Mouse (Mus musculus): ENCODE measurements around the gene Pwwp2a.

Gene Pwwp2a

DNA sequence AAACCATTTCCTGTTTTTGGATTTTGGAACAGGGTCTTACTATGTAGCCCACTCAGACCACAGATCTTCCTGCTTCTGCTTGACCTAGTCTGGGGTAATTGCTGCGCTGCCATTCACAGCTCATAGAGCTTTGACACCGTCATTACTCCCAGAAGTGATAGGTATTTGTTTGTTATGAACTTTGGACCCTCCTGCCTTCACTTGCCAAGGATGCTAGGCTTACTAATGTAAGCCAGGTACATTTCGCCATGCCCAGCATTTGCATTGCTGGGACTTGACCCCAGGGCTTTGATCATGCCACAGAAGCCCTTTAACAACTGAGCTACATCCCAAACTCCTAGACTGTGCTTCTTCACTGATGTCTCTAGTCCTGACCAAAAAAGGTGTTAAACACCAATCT lies 18.5 kb downstream of the Pwwp2a start:
- CTCF ChIA-PET = no interaction called here

DNA sequence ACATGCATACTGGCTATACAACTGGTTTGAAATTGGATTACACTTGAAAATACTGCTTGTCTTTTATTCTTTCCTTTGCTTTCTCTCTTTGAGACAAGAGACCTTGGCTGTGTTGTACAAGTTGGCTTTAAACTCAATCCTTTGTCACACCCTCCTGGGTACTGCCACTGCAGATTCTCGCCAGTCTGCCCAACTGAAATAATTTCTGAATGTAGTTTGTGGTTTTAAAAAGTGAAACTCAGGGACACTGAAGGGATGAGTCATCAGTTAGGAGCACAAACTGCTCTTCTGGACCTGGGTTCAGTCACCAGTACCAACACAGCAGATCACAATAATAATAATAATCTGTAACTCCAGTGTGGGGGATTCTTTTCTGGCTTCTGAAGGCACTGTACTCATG lies 21.8 kb downstream of the Pwwp2a start:
- CTCF ChIA-PET = no interaction called here
- POLR2A ChIA-PET = interaction anchor here in 1 of 4 experiments (1.2 to 4.5 kb wide), 3 partner anchors 7 to 21 kb away, joined by 4 to 29 read pairs (median 6); partner anchors contain the start of gene Pwwp2a

More for the DNA sequence above, 18.5 kb downstream of the Pwwp2a start:
- POLR2A ChIA-PET = interaction anchor here in 3 of 4 experiments (0.7 to 7.4 kb wide), 12 partner anchors 9 to 274 kb away, joined by 3 to 118 read pairs (median 4); partner anchors contain the start of genes Pttg1 (in 1 of the 3), Pwwp2a (in 1 of the 3) and Ttc1 (in 1 of the 3)

DNA sequence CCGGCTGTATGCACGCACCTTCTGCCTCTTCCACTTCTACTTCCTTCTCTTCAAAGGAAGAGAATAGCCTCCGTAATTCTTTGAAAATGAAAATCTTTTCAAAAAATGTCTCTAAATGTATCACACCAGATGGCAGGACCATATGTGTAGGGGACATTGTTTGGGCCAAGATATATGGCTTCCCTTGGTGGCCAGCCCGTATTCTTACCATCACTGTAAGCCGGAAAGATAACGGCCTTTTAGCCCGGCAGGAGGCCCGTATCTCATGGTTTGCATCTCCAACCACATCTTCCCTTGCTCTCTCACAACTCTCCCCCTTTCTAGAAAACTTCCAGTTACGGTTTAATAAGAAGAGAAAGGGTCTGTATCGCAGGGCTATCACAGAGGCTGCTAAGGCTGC lies 24.0 kb downstream of the Pwwp2a start:
- ChIA-PET CTCF (interaction anchor here in 2 of 4 experiments (0.7 to 1.4 kb wide), 2 partner anchors 92 to 189 kb away, joined by 3 read pairs; no protein-coding TSS in a partner anchor), POLR2A (interaction anchor here in 3 of 4 experiments (0.6 to 13.6 kb wide), 11 partner anchors 9 to 160 kb away, joined by 3 to 146 read pairs (median 4); no protein-coding TSS in a partner anchor)

DNA sequence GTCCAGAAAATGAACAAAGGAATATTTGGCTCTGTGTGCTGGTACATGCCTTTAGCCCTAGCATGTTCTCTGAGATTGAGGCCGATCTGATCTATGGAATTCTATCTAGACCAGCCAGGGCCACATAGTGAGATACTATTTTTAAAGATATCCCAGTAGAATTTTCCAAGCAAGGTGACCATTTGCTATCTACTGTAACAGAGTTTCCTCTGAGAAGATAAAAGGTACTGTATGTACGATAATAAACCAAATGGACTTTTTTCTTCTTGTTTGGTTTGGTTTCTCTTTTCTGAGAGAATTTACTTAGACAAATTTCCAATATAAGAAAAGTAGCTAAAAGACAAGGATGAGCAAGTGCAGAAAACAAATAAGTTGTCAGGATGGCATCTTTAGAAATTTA lies 26.6 kb downstream of the Pwwp2a start:
- POLR2A ChIA-PET = interaction anchor here in 2 of 4 experiments (1.2 to 13.6 kb wide), 5 partner anchors 8 to 82 kb away, joined by 3 to 146 read pairs (median 6); no protein-coding TSS in a partner anchor
- CTCF ChIA-PET = no interaction called here

DNA sequence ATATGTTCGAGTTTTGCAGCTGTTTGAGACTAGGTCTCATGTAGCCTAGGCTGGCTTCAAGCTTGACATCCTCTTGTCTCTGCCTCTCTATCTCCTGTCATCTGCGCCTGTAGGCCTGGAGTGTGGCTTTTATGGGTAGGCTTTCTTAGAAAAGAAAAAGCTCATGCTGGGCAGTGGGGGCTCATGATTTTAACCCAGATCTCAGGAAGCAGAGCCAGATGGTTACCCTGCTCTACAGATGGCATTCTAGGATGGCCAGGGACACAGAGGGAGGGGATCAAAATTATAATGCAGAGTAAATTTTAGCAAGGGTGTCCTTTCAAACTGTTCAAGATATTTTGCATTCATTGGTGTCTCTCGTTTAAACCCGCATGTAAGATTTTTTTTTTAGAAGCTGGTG lies 30.4 kb downstream of the Pwwp2a start:
- ChIA-PET CTCF (interaction anchor here in 1 of 4 experiments (0.6 kb wide), 1 partner anchor 69 kb away, joined by 3 read pairs; no protein-coding TSS in a partner anchor), POLR2A (interaction anchor here in 3 of 4 experiments (0.5 to 13.6 kb wide), 10 partner anchors 12 to 72 kb away, joined by 3 to 146 read pairs (median 4); partner anchors contain the start of gene Ttc1 (in 1 of the 3))

DNA sequence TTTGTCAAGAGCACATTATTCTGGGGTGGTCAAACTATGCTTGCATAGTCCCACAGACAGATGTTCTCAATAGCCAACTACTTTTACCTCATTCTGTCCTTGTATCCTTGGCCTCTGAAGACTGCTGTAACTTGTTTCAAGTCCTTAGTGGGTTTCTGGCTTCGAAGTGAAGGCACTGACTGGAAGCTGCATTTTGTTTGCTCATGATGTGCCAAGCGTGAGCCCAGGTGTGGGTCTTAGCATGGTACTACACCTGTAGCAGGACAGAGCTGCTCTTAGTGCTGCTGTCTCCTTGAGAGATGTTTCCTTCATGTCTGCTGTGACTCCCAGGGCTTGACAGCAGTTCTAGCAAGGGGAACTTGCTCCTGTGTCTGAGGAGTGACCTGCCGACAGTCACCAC lies 41.6 kb downstream of the Pwwp2a start:
- POLR2A ChIA-PET = interaction anchor here in 3 of 4 experiments (0.9 to 14.8 kb wide), 13 partner anchors 8 to 228 kb away, joined by 3 to 146 read pairs (median 4); partner anchors contain the start of gene Ttc1 (in 1 of the 3)
- CTCF ChIA-PET = interaction anchor here in 1 of 4 experiments (0.7 kb wide), 1 partner anchor 32 kb away, joined by 4 read pairs; no protein-coding TSS in a partner anchor

DNA sequence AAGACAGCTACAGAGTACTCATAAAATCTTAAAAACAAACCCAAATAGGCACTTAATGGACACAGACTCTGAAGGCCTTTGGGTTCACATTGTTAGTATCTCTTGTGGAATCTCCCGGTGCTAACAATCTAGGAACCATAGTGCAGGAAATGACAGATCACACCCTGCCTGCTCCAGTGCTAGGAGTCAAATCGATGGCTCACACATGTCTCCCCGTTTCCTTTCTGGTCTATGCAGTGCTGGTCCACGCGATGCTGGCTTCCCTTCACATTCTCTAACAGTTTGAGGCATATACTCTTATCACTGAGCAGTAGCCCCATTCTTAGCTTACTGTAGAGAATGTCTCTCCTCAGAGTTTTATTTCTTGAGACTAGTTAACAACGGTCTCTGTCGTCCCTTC lies 46.0 kb downstream of the Pwwp2a start:
- CTCF ChIA-PET = interaction anchor here in 1 of 4 experiments (0.9 kb wide), 1 partner anchor 83 kb away, joined by 5 read pairs; no protein-coding TSS in a partner anchor

DNA sequence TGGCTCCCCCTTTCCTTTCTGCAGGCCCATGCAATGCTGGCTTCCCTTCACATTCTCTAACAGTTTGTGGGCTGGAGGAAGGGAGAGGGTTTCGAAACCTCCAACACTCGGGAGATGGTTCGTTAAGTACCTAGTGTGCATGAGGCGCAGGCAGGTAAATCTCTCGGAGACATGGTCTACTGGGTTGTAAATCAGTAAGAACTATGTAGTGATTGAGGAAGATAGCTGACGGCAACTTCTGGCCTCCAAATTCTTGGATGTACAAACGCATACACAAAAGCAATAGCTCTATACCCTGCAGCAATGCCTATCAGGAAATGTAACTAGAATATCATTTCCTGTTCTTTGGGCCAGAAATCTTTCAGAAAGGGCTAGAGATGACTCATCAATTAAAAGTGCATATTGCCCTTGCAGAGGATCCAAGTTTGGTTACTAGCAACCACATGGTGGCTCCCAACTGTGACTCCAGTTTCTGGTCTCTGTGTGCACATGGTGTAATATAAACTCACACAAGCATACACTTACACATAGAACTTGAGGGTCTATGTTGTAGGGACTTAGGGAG lies 47.0 kb downstream of the Pwwp2a start:
- ChIA-PET POLR2A (interaction anchor here in 3 of 4 experiments (0.8 to 14.8 kb wide), 10 partner anchors 10 to 135 kb away, joined by 3 to 146 read pairs (median 4); partner anchors contain the start of gene Ttc1 (in 3 of the 3)), CTCF (interaction anchor here in 1 of 4 experiments (0.6 kb wide), 1 partner anchor 27 kb away, joined by 10 read pairs; no protein-coding TSS in a partner anchor)

More for the DNA sequence above, 46.0 kb downstream of the Pwwp2a start:
- POLR2A ChIA-PET = interaction anchor here in 3 of 4 experiments (0.6 to 14.8 kb wide), 13 partner anchors 9 to 1177 kb away, joined by 3 to 146 read pairs (median 3); partner anchors contain the start of genes Pwwp2a (in 1 of the 3) and Ttc1 (in 1 of the 3)

DNA sequence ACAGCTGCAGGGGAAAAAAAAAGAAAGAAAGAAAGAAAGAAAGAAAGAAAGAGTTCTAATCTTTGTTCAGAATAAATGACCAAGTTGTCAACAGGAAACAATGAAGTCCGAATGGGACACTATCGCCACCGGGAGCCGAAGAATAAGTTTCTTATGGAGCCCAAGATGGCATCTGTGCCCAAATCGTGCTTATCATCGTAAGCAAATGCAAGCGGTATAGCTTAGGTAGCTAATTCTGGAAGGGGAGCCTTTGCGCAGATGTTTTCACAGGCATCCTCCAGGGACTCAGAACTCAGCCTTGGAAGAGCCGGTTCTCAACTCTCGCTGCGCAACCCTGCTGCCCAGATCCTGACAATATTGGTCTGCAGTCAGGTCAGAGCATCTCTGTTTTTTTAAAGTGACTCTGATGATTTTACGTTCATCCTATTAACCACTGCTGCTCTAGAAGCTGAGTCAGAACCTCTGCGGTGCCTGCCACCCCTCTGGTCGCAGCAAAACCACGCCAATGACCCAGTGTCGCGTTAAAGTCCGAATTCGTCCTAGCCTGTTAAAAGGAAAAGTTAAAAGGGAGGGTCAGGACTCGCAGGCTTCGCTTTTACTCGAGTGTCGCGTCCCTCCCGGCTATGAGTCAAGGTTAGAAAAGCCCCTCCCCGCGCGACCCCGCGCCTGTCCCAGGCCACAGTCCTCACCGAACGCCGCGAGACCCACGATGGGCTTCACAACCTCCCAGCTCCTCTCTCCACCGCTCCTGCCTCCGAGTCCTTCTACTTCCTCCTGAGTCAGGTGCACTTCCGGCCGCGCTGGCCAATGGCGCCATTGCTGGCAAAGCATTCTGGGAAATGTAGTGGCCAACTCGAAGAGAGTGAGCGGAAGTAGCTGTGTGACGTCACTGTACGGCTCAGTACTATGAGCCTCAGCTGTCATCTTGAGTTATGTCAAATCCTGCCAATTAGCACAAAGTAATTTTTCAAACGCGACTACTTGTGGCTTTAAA lies 65.7 kb downstream of the Pwwp2a start, which contains the start of gene Ttc1:
Gene Ttc1, minus strand, starts transcription at position 776 of the 994 bp plus-strand sequence.
- CTCF ChIA-PET = interaction anchor here in 2 of 4 experiments (0.6 to 1.1 kb wide), 4 partner anchors 19 to 633 kb away, joined by 3 to 5 read pairs (median 4); no protein-coding TSS in a partner anchor
- POLR2A ChIA-PET = interaction anchor here (0.6 to 2.3 kb wide), 45 partner anchors 9 to 770 kb away, joined by 3 to 15 read pairs (median 4); partner anchors contain the start of genes Pttg1 (in 1 of the 4), Pwwp2a (in 1 of the 4) and Ublcp1 (in 1 of the 4)

DNA sequence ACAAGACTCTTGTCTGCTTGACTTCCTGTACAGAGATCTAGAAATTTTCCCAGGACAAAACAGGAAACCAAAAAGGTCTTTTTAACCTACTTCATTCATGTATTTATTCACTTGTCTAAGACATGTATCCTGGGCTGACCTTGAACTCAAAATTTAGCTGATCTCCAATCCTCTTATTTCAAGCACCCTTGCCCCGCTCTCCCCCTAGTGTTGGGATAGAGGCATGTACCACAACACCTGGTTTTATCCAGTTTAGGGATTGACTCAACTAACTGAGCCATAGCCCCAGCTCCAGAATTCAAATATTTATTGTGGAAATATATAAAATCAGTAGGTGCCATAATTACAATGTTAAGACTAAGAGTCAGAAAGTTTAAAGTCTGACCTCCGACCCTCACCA lies 69.7 kb downstream of the Pwwp2a start:
- CTCF ChIA-PET = interaction anchor here in 2 of 4 experiments (0.6 to 1.0 kb wide), 3 partner anchors 147 to 235 kb away, joined by 3 to 5 read pairs (median 3); no protein-coding TSS in a partner anchor
- POLR2A ChIA-PET = interaction anchor here in 2 of 4 experiments (0.6 to 1.0 kb wide), 2 partner anchors 10 to 259 kb away, joined by 3 to 4 read pairs; no protein-coding TSS in a partner anchor

DNA sequence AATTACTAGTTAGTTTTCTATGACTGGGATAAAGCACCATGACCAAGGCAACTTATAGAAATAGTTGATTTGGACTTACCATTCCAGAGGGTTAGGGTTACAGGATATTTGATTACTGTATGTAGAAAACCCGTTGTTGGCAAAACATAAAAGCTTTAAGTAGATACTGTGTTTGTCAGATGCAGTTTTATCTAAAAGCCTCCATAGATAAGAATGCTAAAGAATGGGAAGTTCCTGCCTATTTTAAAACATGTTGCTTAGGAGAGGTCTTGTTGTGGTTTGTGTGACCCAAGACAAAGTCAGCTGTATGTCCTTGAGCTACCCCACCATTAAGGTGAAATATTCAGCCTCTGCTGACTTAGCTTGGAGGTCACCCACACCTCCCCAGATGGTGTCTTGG lies 72.8 kb downstream of the Pwwp2a start:
- POLR2A ChIA-PET = interaction anchor here in 2 of 4 experiments (1.1 to 1.7 kb wide), 3 partner anchors 197 to 330 kb away, joined by 3 to 4 read pairs (median 3); partner anchors contain the start of gene Pttg1 (in 1 of the 2)
- CTCF ChIA-PET = interaction anchor here (0.5 to 3.1 kb wide), 10 partner anchors 10 to 330 kb away, joined by 3 to 15 read pairs (median 4); no protein-coding TSS in a partner anchor

DNA sequence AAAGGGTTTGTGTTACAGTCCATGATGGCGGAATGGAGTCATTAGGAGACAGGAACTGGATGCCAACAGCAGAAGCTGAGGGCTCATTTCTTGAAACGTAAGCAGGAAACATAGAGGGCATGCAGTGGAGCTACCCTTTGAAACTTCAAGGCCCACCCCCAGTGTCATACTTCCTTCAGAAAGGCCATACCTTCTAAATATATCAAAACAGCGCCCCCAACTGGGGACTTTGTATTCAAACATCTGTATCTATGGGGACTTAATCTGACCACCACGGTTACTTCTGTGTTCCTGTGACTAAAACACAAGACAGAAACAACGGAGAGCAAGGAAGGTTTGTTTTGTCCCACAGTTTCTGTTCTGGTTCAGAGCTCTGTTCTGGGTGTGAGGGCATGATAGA lies 73.6 kb downstream of the Pwwp2a start:
- CTCF ChIA-PET = interaction anchor here (0.5 to 3.1 kb wide), 15 partner anchors 9 to 331 kb away, joined by 3 to 15 read pairs (median 4); no protein-coding TSS in a partner anchor
- POLR2A ChIA-PET = interaction anchor here in 2 of 4 experiments (1.0 to 1.7 kb wide), 4 partner anchors 13 to 330 kb away, joined by 3 read pairs; partner anchors contain the start of gene Pttg1 (in 1 of the 2)

DNA sequence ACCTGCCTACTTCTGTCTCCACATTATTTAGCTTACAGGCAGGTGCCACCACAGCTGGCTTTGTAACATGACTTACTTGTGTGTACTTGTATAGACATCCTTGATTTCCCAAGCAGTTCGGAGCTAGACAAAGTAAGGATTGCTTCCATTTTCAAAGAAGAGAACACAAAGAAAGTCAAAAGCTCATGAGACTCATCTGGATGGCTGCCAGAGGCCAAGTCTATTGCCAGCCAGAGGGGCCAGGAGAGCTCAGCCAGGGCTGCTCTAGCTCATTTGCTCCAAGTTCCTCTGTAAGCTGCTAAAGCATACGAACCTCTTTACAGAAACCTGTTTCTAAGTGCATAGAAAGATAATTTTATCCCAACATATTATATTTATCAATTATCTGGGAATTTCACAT lies 76.6 kb downstream of the Pwwp2a start:
- ChIA-PET CTCF (interaction anchor here in 2 of 4 experiments (1.0 to 1.4 kb wide), 2 partner anchors 8 to 263 kb away, joined by 3 to 4 read pairs; no protein-coding TSS in a partner anchor), POLR2A (interaction anchor here in 1 of 4 experiments (4.7 kb wide), 1 partner anchor 10 kb away, joined by 15 read pairs; the partner anchor contains the start of gene Ttc1)

DNA sequence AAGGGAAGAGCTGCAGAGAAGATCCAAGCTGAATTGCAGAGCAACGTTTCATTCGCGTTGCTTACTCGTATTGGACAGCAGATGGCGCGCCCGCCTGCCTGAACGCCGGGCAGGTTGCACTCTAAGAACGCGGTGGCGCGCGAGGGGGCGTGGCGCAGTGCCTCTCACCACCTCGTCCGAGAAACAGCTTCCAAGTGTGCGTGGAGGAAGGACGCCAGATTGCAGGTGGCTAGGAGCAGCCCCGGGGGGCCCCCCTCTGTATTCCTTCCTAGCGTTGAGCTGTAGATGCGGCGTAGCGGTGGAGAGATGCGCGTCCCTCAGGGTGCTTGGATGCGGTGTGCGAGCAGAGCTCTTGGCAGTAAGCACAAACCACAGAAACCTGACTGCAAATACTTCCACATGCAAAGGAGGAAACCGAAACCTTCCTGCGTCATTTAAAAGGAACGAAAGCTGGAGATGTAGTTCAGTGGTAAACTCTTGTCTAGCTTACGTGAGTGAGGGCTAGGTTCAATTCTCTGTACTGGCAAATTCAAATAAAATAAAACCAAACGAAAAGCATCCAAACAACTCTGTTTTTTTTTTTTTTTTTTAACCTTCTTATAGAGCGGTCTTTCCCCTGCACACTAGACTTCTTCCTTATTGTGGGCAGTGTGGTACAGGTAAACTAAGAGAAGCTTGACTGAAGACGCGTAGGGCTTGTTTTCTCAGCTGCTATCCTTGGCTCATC lies 85.3 kb downstream of the Pwwp2a start:
- CTCF ChIA-PET = interaction anchor here (0.6 to 2.0 kb wide), 41 partner anchors 9 to 1773 kb away, joined by 3 to 18 read pairs (median 4); partner anchors contain the start of gene Ttc1 (in 1 of the 4)
- POLR2A ChIA-PET = interaction anchor here (0.7 to 1.1 kb wide), 8 partner anchors 9 to 821 kb away, joined by 3 to 5 read pairs (median 4); no protein-coding TSS in a partner anchor

DNA sequence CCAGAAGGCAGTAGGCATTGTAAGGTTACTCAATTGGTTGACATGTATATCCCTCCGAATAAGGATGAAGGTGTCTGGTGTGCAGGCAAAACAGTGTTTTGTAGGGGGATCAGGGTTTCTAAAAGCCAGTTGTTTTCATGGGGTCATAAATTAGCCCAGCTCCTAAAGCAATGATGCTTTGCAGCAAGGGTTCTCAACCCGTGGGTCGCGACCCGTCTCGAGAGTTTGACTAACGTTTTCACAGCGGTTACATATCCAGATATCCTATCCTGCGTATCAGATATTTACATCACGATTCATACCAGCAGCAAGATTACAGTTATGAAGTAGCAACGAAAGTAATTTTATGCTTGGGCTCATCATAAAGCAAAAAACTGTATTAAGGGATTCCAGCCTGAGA lies 86.0 kb downstream of the Pwwp2a start:
- POLR2A ChIA-PET = interaction anchor here in 2 of 4 experiments (0.7 to 1.1 kb wide), 3 partner anchors 8 to 275 kb away, joined by 3 to 5 read pairs (median 3); no protein-coding TSS in a partner anchor
- CTCF ChIA-PET = interaction anchor here in 3 of 4 experiments (0.7 to 2.0 kb wide), 19 partner anchors 8 to 1772 kb away, joined by 3 to 18 read pairs (median 5); partner anchors contain the start of gene Ttc1 (in 1 of the 3)

DNA sequence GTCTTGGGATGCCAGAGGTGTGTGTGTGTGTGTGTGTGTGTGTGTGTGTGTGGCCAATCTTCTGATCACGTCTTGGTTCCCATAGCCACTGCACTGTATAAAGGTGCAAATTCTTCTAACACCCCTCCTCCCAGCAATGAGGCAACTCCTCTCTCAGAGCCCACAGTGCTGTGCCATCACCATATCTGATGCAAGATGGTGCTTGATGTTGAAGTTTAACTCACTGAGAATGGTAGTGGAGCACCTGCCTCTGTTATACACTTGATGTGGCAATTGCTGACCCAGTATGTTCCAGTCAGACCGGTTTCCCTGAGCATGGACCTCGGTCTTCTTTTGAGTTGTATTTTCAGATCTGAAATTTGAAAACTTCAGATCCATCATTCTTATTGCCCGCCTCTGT lies 88.3 kb downstream of the Pwwp2a start:
- CTCF ChIA-PET = interaction anchor here in 1 of 4 experiments (0.6 kb wide), 1 partner anchor 106 kb away, joined by 3 read pairs; no protein-coding TSS in a partner anchor

More for the DNA sequence above, 88.3 kb downstream of the Pwwp2a start:
- POLR2A ChIA-PET = no interaction called here

Measured in embryonic stem cell, embryonic (primary cell).